Mouse (Mus musculus): ENCODE data around the gene Bend3. TPM values are rescaled to one million over a fixed set of nuclear protein-coding genes. Genes with fewer than 3 reads are reported as not detected.

Bend3 gene
- total and polyA plus RNA-seq, 3 experiments: 13.0 to 32.8 (median 18.7) TPM

DNA sequence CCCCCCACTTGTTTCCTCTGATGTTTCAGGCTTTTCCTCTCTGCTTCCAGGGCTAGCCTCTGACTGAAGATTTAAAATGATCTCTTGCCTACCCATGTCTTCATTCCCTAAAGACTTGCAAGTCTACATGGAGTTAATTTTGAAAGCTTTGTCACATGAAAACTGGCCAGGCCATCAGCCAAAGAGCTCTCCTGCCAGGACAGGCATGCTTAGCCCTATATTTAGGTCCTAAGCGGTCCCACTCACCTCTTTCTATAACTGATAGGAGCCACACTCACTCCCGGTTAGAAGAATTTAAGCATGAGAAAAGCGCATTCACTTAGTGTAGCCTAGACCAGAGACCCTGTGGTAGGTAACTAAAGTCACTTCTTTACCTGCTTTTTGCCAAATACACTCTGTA lies 24.0 kb upstream of the Bend3 start:
- Histone ChIP-seq H3K4me3 (ENCODE audit: control insufficient read depth in 1 of 2, insufficient read depth in 1 of 2, low read depth in 2 of 2, low read length in 2 of 2) (no peak overlapping the region), H3K36me3 (ENCODE audit: control insufficient read depth in 1 of 2, insufficient read depth in 2 of 2, low read length in 2 of 2) (peaks cover 0 to 2% of the 10 kb centered on the region in 2 experiments; a peak in 2 of 4 replicates), H3K79me2 (ENCODE audit: control insufficient read depth, insufficient read depth, low read length, poor library complexity) (no peaks in the 10 kb centered on the region; the same call in 1 of the 2 replicates), H3K9ac (ENCODE audit: control insufficient read depth, low read depth, low read length, poor library complexity, severe bottlenecking) (no peak overlapping the region), H3K4me1 (ENCODE audit: control insufficient read depth in 1 of 2, insufficient read depth in 2 of 2, low read length in 2 of 2) (no peaks in the 10 kb centered on the region; a peak in 1 of 4 replicates), H3K27ac (ENCODE audit: control insufficient read depth, low read depth, low read length) (no peak overlapping the region), H3K9me3 (replicated peaks; ENCODE audit: insufficient read depth, low read length) (no peaks in the 10 kb centered on the region), H3K27me3 (ENCODE audit: control insufficient read depth in 1 of 2, insufficient read depth in 2 of 2, low read length in 2 of 2) (no peaks in the 10 kb centered on the region)
- TF ChIP-seq MXI1 (IDR thresholded peaks at IDR 0.05; ENCODE audit: low read depth, low read length) (no peak), NELFE (IDR thresholded peaks at IDR 0.05; ENCODE audit: low read depth, low read length) (no peak), ELF1 (IDR thresholded peaks at IDR 0.05; ENCODE audit: low read depth, low read length) (no peak), CTCF (IDR thresholded peaks at IDR 0.05 in 2 of 3, conservative IDR thresholded peaks at IDR 0.05 in 1 of 3; ENCODE audit: control insufficient read depth in 1 of 3, insufficient read depth in 1 of 3, low read depth in 2 of 3, low read length in 3 of 3, poor library complexity in 1 of 3, severe bottlenecking in 1 of 3) (no peak)
- DNase-seq (ENCODE audit: low read depth, low spot score): no peak

DNA sequence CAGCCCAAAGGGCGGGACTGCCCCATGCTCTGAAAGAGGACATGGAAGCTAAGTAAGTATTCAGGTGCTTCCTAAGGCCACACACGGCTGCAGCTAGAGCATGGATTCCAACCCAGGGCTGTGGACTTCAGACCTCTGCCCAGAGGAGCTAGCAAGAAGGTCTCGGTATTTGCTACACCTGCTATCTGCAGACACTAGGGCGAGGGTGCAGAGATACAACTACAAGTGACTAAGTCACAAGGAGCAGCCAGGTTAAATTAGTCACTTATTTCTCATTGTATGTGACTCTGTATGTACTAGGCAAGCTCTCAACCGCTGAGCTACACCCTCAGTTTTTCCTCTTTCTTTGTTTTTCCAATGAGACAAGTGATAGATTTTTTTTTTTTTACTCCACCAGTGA lies 15.8 kb upstream of the Bend3 start:
- Histone ChIP-seq H3K27ac (ENCODE audit: control insufficient read depth, low read depth, low read length) (no peak overlapping the region), H3K4me1 (ENCODE audit: control insufficient read depth in 1 of 2, insufficient read depth in 2 of 2, low read length in 2 of 2) (no peaks in the 10 kb centered on the region), H3K27me3 (ENCODE audit: control insufficient read depth in 1 of 2, insufficient read depth in 2 of 2, low read length in 2 of 2) (no peaks in the 10 kb centered on the region; a peak in 1 of 4 replicates), H3K9ac (ENCODE audit: control insufficient read depth, low read depth, low read length, poor library complexity, severe bottlenecking) (no peak overlapping the region), H3K36me3 (ENCODE audit: control insufficient read depth in 1 of 2, insufficient read depth in 2 of 2, low read length in 2 of 2) (no peaks in the 10 kb centered on the region), H3K9me3 (replicated peaks; ENCODE audit: insufficient read depth, low read length) (no peaks in the 10 kb centered on the region), H3K79me2 (ENCODE audit: control insufficient read depth, insufficient read depth, low read length, poor library complexity) (no peaks in the 10 kb centered on the region), H3K4me3 (ENCODE audit: control insufficient read depth in 1 of 2, insufficient read depth in 1 of 2, low read depth in 2 of 2, low read length in 2 of 2) (no peak overlapping the region)
- no peak for DNase-seq (ENCODE audit: low read depth, low spot score)
- TF ChIP-seq CHD1 (IDR thresholded peaks at IDR 0.05; ENCODE audit: low read depth, low read length) (no peak), RCOR1 (IDR thresholded peaks at IDR 0.05; ENCODE audit: low read depth, low read length) (no peak), TCF12 (IDR thresholded peaks at IDR 0.05; ENCODE audit: low read depth, low read length) (no peak), ZMIZ1 (IDR thresholded peaks at IDR 0.05; ENCODE audit: low read depth, low read length) (no peak), KAT2A (conservative IDR thresholded peaks at IDR 0.05; ENCODE audit: low read depth, low read length) (no peak), ZNF384 (IDR thresholded peaks at IDR 0.05; ENCODE audit: low read depth, low read length) (no peak), POLR2AphosphoS2 (IDR thresholded peaks at IDR 0.05; ENCODE audit: low read length) (no peak), EP300 (IDR thresholded peaks at IDR 0.05; ENCODE audit: low read depth in 1 of 2, low read length in 2 of 2) (no peak), MAZ (IDR thresholded peaks at IDR 0.05; ENCODE audit: low read depth, low read length) (no peak), TBP (IDR thresholded peaks at IDR 0.05; ENCODE audit: low read depth, low read length) (no peak), UBTF (IDR thresholded peaks at IDR 0.05; ENCODE audit: borderline replicate concordance, insufficient read depth, low read depth, low read length) (no peak), TAL1 (IDR thresholded peaks at IDR 0.05; ENCODE audit: low read length) (no peak), ETS1 (IDR thresholded peaks at IDR 0.05; ENCODE audit: low read depth, low read length) (no peak), NRF1 (IDR thresholded peaks at IDR 0.05; ENCODE audit: insufficient read depth, low read depth, low read length, poor library complexity, severe bottlenecking) (no peak), JUND (IDR thresholded peaks at IDR 0.05; ENCODE audit: low read depth, low read length) (no peak), POLR2A (IDR thresholded peaks at IDR 0.05; ENCODE audit: control insufficient read depth in 1 of 2, insufficient read depth in 1 of 2, low read depth in 1 of 2, low read length in 2 of 2, poor library complexity in 1 of 2) (no peak), MEF2A (IDR thresholded peaks at IDR 0.05; ENCODE audit: extremely low read depth, insufficient replicate concordance, low read depth, low read length, poor library complexity, severe bottlenecking) (no peak), BHLHE40 (IDR thresholded peaks at IDR 0.05; ENCODE audit: borderline replicate concordance, low read depth, low read length) (no peak)

All from MEL (cell line).